Mouse (Mus musculus): Measurements from ENCODE around the gene Capzb. TPM values are rescaled to one million over a fixed set of nuclear protein-coding genes. Genes with fewer than 3 reads are reported as not detected.

The Capzb gene
- polyA plus RNA-seq, 1 experiment: 227 TPM

- no peak for DNase-seq (ENCODE audit: extremely low spot score in 1 of 2, low spot score in 1 of 2)
These were observed 99.3 kb downstream of the Capzb start for GRCm38 (mm10) chr4:139292038-139292437.

- DNase-seq (ENCODE audit: extremely low spot score in 1 of 2, low spot score in 1 of 2): peak in 1 of 2 experiments; percentile 47
These were observed 104.9 kb downstream of the Capzb start for GRCm38 (mm10) chr4:139297566-139297965.

GRCm38 (mm10) chr4:139298671-139299366 is 106.1 kb downstream of the Capzb start:
- no peak for DNase-seq (ENCODE audit: extremely low spot score in 1 of 2, low spot score in 1 of 2)

- DNase-seq (ENCODE audit: extremely low spot score in 1 of 2, low spot score in 1 of 2): no peak
These were observed 109.1 kb downstream of the Capzb start for GRCm38 (mm10) chr4:139301780-139302179.

GRCm38 (mm10) chr4:139302241-139302640 is 109.5 kb downstream of the Capzb start:
- no peak for DNase-seq (ENCODE audit: extremely low spot score in 1 of 2, low spot score in 1 of 2)

GRCm38 (mm10) chr4:139305521-139305920 is 112.8 kb downstream of the Capzb start:
- DNase-seq (ENCODE audit: extremely low spot score in 1 of 2, low spot score in 1 of 2): no peak

- no peak for DNase-seq (ENCODE audit: extremely low spot score in 1 of 2, low spot score in 1 of 2)
These were observed 115.2 kb downstream of the Capzb start for GRCm38 (mm10) chr4:139307916-139308315.

- DNase-seq (ENCODE audit: extremely low spot score in 1 of 2, low spot score in 1 of 2): no peak
These were observed 117.0 kb downstream of the Capzb start for GRCm38 (mm10) chr4:139309651-139310050.

GRCm38 (mm10) chr4:139310171-139310898 is 117.6 kb downstream of the Capzb start, which contains the start of the genes Pqlc2 and Akr7a5:
TSS of gene Pqlc2 (minus strand) at chr4:139310708.
TSS of gene Akr7a5 (plus strand) at chr4:139310744.
- peak; percentile 92 to 99 for DNase-seq (ENCODE audit: extremely low spot score in 1 of 2, low spot score in 1 of 2)

- no peak for DNase-seq (ENCODE audit: extremely low spot score in 1 of 2, low spot score in 1 of 2)
These were observed 118.4 kb downstream of the Capzb start for GRCm38 (mm10) chr4:139310899-139311701.

GRCm38 (mm10) chr4:139311707-139312106 is 119.0 kb downstream of the Capzb start:
- no peak for DNase-seq (ENCODE audit: extremely low spot score in 1 of 2, low spot score in 1 of 2)

GRCm38 (mm10) chr4:139312632-139313031 is 119.9 kb downstream of the Capzb start:
- DNase-seq (ENCODE audit: extremely low spot score in 1 of 2, low spot score in 1 of 2): no peak

- no peak for DNase-seq (ENCODE audit: extremely low spot score in 1 of 2, low spot score in 1 of 2)
These were observed 125.8 kb downstream of the Capzb start for GRCm38 (mm10) chr4:139318449-139318848.

GRCm38 (mm10) chr4:139319740-139320139 is 127.0 kb downstream of the Capzb start:
- no peak for DNase-seq (ENCODE audit: extremely low spot score in 1 of 2, low spot score in 1 of 2)

GRCm38 (mm10) chr4:139330605-139331004 is 137.9 kb downstream of the Capzb start:
- peak in 1 of 2 experiments; percentile 35 for DNase-seq (ENCODE audit: extremely low spot score in 1 of 2, low spot score in 1 of 2)

- no peak for DNase-seq (ENCODE audit: extremely low spot score in 1 of 2, low spot score in 1 of 2)
These were observed 142.1 kb downstream of the Capzb start for GRCm38 (mm10) chr4:139334631-139335295.

GRCm38 (mm10) chr4:139335507-139335906 is 142.8 kb downstream of the Capzb start:
- no peak for DNase-seq (ENCODE audit: extremely low spot score in 1 of 2, low spot score in 1 of 2)

GRCm38 (mm10) chr4:139336822-139337483 is 144.3 kb downstream of the Capzb start:
- DNase-seq (ENCODE audit: extremely low spot score in 1 of 2, low spot score in 1 of 2): peak in 1 of 2 experiments; percentile 67

- DNase-seq (ENCODE audit: extremely low spot score in 1 of 2, low spot score in 1 of 2): no peak
These were observed 145.4 kb downstream of the Capzb start for GRCm38 (mm10) chr4:139338145-139338544.

- DNase-seq (ENCODE audit: extremely low spot score in 1 of 2, low spot score in 1 of 2): no peak
These were observed 148.1 kb downstream of the Capzb start for GRCm38 (mm10) chr4:139340835-139341234.
